Mouse (Mus musculus) liver, adult 2 months (tissue): ENCODE data around the gene Bhmt2.

Experiments used
- CTCF ChIP-seq: fragments of 200-500 bp; IDR thresholded peaks from 2 replicates; pipeline ENCODE4 v1.5.1; 2011; ENCODE audit warnings: low read depth, low read length, control low read depth
- POLR2A ChIP-seq: fragments of 200-500 bp; IDR thresholded peaks from 2 replicates; pipeline ENCODE4 v1.6.1; 2011; ENCODE audit warnings: low read length, control low read depth; ENCODE audit not compliant: insufficient read depth; ENCODE audit errors: extremely low read depth

DNA sequence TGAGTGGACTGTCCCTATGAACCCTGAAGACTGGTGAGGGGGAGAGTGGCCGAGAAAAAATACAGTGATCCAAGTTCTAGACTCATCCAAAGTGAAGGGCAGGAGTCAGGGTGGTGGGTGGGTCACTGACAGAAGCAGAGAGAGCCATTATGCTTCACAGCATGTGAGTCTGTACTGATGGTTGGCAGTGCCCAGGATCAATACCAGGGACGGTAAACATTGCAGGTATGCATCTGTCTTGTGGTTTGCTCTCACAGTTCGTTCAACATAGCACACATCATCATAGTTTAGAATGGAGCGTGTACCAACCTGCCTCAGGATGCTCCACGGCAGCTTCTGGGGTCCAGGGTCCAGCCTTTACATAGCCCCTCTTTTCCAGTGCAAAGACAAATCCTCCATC, 41.2 kb downstream of the Bhmt2 start:
- no peak for TF ChIP-seq POLR2A
- TF ChIP-seq CTCF, result no peak
